Mouse (Mus musculus) fat pad, adult 2 months (tissue): ENCODE data around the gene Tmem212.

Experiments
- DNase-seq: peaks from one replicate; pipeline ENCODE4 v3.0.0-alpha.2; 2011; ENCODE audit warnings: low read depth, low spot score; ENCODE audit errors: extremely low read depth

The Tmem212 gene

DNA sequence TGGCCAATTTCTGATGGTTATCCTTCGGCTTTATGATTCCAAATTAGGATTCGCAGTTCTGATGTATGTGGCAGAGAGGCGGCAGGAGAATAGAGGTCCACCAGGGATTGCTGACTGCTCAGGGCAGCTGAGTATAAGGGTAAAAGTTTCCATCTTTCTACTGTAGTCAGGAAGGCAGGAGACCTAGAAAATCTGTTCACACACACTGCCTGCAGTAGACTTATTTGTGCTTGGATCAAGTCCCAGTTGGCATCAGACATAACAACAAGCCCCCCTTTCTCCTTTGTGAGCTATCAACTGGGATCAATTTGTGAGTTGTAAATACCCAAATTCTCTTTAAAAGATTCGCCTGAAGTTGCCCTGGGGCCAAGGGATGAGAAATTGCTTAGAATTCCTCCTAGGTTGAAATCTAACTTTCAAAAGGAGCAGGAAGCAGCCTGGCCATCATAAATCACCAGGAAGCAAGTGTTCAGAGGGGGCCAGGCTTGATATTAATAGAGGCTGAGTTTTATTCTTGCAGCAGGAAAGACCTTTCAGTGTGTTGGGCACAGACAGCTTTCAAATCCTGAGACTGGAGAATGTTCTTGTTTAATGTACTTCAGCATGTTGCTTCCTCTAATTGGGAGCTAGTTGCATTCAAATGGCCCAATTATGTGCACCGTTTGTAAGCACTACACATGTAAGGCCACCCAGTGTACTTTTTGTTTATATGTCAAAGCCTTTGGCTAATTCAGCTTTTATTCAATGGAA lies 41.6 kb downstream of the Tmem212 start:
- no peak for DNase-seq

DNA sequence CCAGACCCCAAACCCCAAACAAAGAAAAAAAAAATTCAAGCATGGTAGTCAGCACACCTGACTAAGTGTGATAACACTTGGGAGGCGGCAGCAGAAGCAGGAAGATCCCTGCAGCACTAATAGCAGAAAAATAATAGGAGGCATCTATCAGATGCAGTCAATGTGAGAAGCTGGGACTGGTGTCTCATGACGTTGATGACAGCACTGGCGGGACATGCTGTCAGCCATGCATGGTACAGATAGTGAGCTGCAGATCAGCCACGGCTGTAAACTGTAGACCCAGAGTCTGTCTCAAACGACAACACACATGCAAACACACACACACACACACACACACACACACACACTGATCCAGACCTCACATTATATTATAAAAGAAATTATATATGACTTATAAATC lies 52.9 kb downstream of the Tmem212 start:
- DNase-seq: no peak

DNA sequence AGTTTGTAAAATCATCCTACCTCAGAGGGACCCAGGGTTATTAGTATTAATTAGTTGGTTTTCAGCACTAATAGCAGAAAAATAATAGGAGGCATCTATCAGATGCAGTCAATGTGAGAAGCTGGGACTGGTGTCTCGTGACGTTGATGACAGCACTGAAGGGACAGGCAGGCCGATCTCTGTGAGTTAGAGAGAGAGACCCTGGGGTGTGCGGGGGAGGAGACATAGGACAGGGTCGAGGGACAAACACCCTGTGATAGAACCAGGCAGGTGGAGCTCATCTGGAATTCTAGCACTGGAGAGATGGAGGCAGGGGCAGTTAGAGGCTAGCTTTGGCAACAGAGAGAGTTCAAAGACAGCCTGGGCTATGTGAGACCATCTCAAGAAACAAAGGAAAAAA lies 53.3 kb downstream of the Tmem212 start:
- DNase-seq: no peak

GRCm38 (mm10) chr3:27840311-27840710 lies 55.9 kb downstream of the Tmem212 start:
- DNase-seq: no peak

GRCm38 (mm10) chr3:27839795-27840194 lies 56.4 kb downstream of the Tmem212 start:
- DNase-seq: no peak

DNA sequence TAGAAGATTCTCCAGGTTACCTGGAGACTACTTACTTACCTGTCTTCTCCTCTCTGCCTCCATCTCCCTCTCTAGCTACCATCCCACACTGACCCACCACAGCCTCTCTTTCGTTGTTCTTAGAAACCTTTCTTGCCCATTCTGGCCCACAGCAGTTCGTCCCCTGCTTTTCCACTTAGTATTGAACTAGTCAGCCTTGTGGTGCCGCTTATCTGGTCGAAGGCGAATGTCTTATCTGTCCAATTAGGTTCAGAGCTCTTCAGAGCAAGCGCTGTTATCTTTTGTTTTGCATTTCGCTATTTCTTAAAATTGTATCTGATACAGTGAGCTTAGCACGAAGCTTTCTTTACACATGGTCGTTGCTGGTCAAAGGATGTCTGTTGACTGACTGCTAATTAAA lies 56.9 kb downstream of the Tmem212 start:
- DNase-seq: no peak

- no peak for DNase-seq
Measured at GRCm38 (mm10) chr3:27836297-27836696, 59.9 kb downstream of the Tmem212 start.

- no peak for DNase-seq
Measured at GRCm38 (mm10) chr3:27835786-27836185, 60.4 kb downstream of the Tmem212 start.

DNA sequence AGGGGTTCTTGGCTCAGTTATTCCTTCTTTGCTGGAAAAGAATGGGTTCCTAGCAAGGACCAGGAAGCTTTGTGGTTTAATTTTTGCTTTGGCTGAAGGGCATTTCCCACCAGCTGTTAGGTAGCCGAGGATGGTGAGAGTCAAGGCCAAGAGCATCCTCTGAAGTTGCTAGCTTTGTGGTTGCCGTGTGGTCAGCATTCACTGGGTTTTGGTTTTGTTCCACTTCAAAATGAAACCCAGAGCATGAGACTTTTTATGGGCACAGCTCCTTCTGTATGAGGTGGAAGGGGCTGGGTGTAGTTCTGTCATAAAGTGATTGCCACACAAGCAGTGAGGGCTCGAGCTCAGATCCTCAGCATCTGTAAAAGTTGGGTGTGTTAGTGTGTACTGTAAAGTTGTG lies 67.4 kb downstream of the Tmem212 start:
- no peak for DNase-seq

DNA sequence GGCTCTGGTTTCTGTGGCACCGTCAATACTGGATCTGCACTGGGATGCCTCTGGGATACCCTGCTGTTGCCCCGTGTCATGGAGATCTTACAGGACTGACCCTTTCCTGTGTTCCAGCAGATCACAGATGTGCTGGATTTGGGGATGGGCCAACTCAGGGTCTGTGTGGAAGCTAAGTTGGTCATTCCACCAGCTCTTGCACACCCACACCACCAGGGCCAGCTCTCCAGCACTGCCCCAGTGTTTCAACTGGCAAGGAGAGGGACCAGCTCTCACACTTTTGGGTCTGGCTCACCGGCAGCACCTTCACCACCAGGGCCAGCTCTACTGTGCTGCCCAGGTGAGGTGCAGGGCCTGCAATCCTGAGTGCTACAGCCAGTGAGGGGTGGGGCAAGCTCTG lies 68.9 kb downstream of the Tmem212 start:
- no peak for DNase-seq

- no peak for DNase-seq
Measured at GRCm38 (mm10) chr3:27825985-27826384, 70.2 kb downstream of the Tmem212 start.
